In genomic region chr9:65177912-65178311, GRCm38 (mm10) we compare ENCODE assay signal across 10 mouse cellular contexts. TPM values are rescaled to one million over a fixed set of nuclear protein-coding genes. Genes with fewer than 3 reads are reported as not detected.
DNase-seq lines count a peak whose midpoint lies in the region; ATAC-seq and TF ChIP-seq lines count a peak whose summit lies in the region.
"Had no signal": no experiment of that assay in that cellular context is flagged by ENCODE, and none has a peak within 500 bp of the region (broad histone marks: within the 10 kb centered on the region; RNA-seq: fewer than 3 reads in every experiment).

No protein-coding gene starts in this region.

- no peak for DNase-seq in ES-E14 (ENCODE audit: low read depth, low spot score)
- DNase-seq in midbrain, embryonic 10.5 days (ENCODE audit: low spot score), result no peak
- DNase-seq in thymus, postnatal 0 days (ENCODE audit: low spot score), result no peak
- DNase-seq in lung, postnatal 0 days (ENCODE audit: low spot score), result no peak
- DNase-seq in retina, embryonic 14.5 days (ENCODE audit: low spot score), result no peak
- DNase-seq in spleen, adult 18-20 months, result no peak

- TF ChIP-seq CTCF in ES-Bruce4 (IDR thresholded peaks at IDR 0.05; ENCODE audit: low read depth, low read length), result no peak
- no peak for TF ChIP-seq CTCF in lung, postnatal 0 days (IDR thresholded peaks at IDR 0.05)

- H3K4me3 ChIP-seq in ES-Bruce4 (ENCODE audit: low read depth, low read length) (peak overlapping the region; percentile 38), ES-E14 (ENCODE audit: insufficient read depth in 1 of 2, low read depth in 1 of 2, low read length in 2 of 2, poor library complexity in 1 of 2, severe bottlenecking in 1 of 2) (peak overlapping the region; percentile 41 to 57; a peak in 3 of 4 replicates)
- H3K4me3 ChIP-seq in forebrain, embryonic 16.5 days (replicated peaks; ENCODE audit: low read length), result no peak overlapping the region
- H3K4me3 ChIP-seq in midbrain, embryonic 10.5 days, result peak overlapping the region; percentile 44
- H3K4me3 ChIP-seq in lung, postnatal 0 days (ENCODE audit: low read depth, low read length), result no peak overlapping the region

- H3K27ac ChIP-seq in ES-Bruce4 (ENCODE audit: insufficient read depth, low read length) (no peak overlapping the region), ES-E14 (ENCODE audit: insufficient read depth, low read depth, low read length, poor library complexity, severe bottlenecking) (no peak overlapping the region)
- peak overlapping the region; percentile 70 for H3K27ac ChIP-seq in forebrain, embryonic 16.5 days (ENCODE audit: low read length)
- peak overlapping the region; percentile 95 for H3K27ac ChIP-seq in midbrain, embryonic 10.5 days (replicated peaks)
- H3K27ac ChIP-seq in lung, postnatal 0 days (ENCODE audit: low read length), result no peak overlapping the region

- H3K9ac ChIP-seq in ES-Bruce4 (ENCODE audit: low read depth, poor library complexity, severe bottlenecking), result peak overlapping the region; percentile 53
- H3K9ac ChIP-seq in ES-E14 (ENCODE audit: insufficient read depth, low read depth, low read length, poor library complexity, severe bottlenecking), result peak overlapping the region; percentile 6; the same call in 1 of the 2 replicates
- H3K9ac ChIP-seq in forebrain, embryonic 16.5 days (replicated peaks; ENCODE audit: low read depth, low read length), result peak overlapping the region; percentile 24; the same call in 1 of the 2 replicates
- H3K9ac ChIP-seq in lung, postnatal 0 days (replicated peaks; ENCODE audit: low read depth), result no peak overlapping the region

- TF ChIP-seq EP300 in ES-Bruce4 (IDR thresholded peaks at IDR 0.05; ENCODE audit: insufficient read depth, low read depth, low read length), result no peak
- TF ChIP-seq EP300 in lung, postnatal 0 days (IDR thresholded peaks at IDR 0.05), result no peak

- no peak overlapping the region; the same call in 1 of the 2 replicates for H3K4me2 ChIP-seq in forebrain, embryonic 16.5 days (ENCODE audit: low read length)
- no peak overlapping the region for H3K4me2 ChIP-seq in lung, postnatal 0 days (replicated peaks; ENCODE audit: low read depth, low read length)

- WGBS in forebrain, embryonic 16.5 days, result 46% methylated on average over 10 of the region's 10 CpGs
- WGBS in midbrain, embryonic 10.5 days, result 18% methylated on average over 10 of the region's 10 CpGs
- 74% methylated on average over 10 of the region's 10 CpGs for WGBS in lung, postnatal 0 days

- H3K36me3 ChIP-seq in ES-Bruce4 (ENCODE audit: control insufficient read depth, insufficient read depth, low read length, poor library complexity, severe bottlenecking) (no peaks in the 10 kb centered on the region), ES-E14 (ENCODE audit: control insufficient read depth, insufficient read depth, low read length, poor library complexity, severe bottlenecking) (no peaks in the 10 kb centered on the region; the same call in 1 of the 2 replicates)
- H3K36me3 ChIP-seq in forebrain, embryonic 16.5 days (ENCODE audit: control insufficient read depth, insufficient read depth), result no peaks in the 10 kb centered on the region; the same call in 1 of the 2 replicates
- peaks cover 77% of the 10 kb centered on the region for H3K36me3 ChIP-seq in midbrain, embryonic 10.5 days
- H3K36me3 ChIP-seq in lung, postnatal 0 days (ENCODE audit: insufficient read depth, low read length), result no peaks in the 10 kb centered on the region

- in situ Hi-C loops in ES-E14 (cut with MboI; ENCODE audit: low sequenced_read_pairs in 2 of 2, unreplicated experiment in 2 of 2), result no loop called here

- ATAC-seq in forebrain, embryonic 16.5 days, result no peak
- no peak for ATAC-seq in lung, postnatal 0 days
- ATAC-seq: inflammation-experienced regulatory T-cells, adult 6 months had no signal

- H3K9me3 ChIP-seq in ES-Bruce4 (replicated peaks; ENCODE audit: control insufficient read depth, insufficient read depth, low read length, poor library complexity, severe bottlenecking) (no peaks in the 10 kb centered on the region), ES-E14 (ENCODE audit: control insufficient read depth, insufficient read depth, low read depth, low read length) (no peaks in the 10 kb centered on the region)
- no peaks in the 10 kb centered on the region for H3K9me3 ChIP-seq in forebrain, embryonic 16.5 days (ENCODE audit: control insufficient read depth, low read length)
- H3K9me3 ChIP-seq in midbrain, embryonic 10.5 days (replicated peaks), result no peaks in the 10 kb centered on the region
- H3K9me3 ChIP-seq in lung, postnatal 0 days (ENCODE audit: low read length), result no peaks in the 10 kb centered on the region

- H3K27me3 ChIP-seq in ES-Bruce4 (ENCODE audit: control insufficient read depth, insufficient read depth, low read length, poor library complexity, severe bottlenecking), result no peaks in the 10 kb centered on the region
- no peaks in the 10 kb centered on the region for H3K27me3 ChIP-seq in forebrain, embryonic 16.5 days (replicated peaks; ENCODE audit: control insufficient read depth, insufficient read depth, low read length)
- no peaks in the 10 kb centered on the region for H3K27me3 ChIP-seq in midbrain, embryonic 10.5 days (ENCODE audit: low read depth, poor library complexity, severe bottlenecking)
- H3K27me3 ChIP-seq in lung, postnatal 0 days (replicated peaks; ENCODE audit: insufficient read depth, low read length), result no peaks in the 10 kb centered on the region

- H3K4me1 ChIP-seq in ES-Bruce4 (ENCODE audit: control insufficient read depth, insufficient read depth, low read length) (peaks cover 19% of the 10 kb centered on the region), ES-E14 (ENCODE audit: control insufficient read depth in 2 of 2, insufficient read depth in 2 of 2, low read length in 2 of 2, poor library complexity in 1 of 2) (peaks cover 5 to 55% of the 10 kb centered on the region in 2 experiments)
- H3K4me1 ChIP-seq in forebrain, embryonic 16.5 days (replicated peaks; ENCODE audit: control insufficient read depth, insufficient read depth, low read length), result peaks cover 61% of the 10 kb centered on the region
- peaks cover 99% of the 10 kb centered on the region for H3K4me1 ChIP-seq in midbrain, embryonic 10.5 days
- peaks cover 5% of the 10 kb centered on the region; the same call in 1 of the 2 replicates for H3K4me1 ChIP-seq in lung, postnatal 0 days (ENCODE audit: insufficient read depth, low read depth, low read length)

- no peak for TF ChIP-seq POLR2A in ES-Bruce4 (IDR thresholded peaks at IDR 0.05; ENCODE audit: insufficient read depth, low read length)

TF ChIP-seq in ES-E14, 5 proteins besides CTCF, POLR2A, EP300 and RAD21:
- TF ChIP-seq ZNF384 (IDR thresholded peaks at IDR 0.05; ENCODE audit: low read depth, low read length), result no peak
- TF ChIP-seq CHD2 (IDR thresholded peaks at IDR 0.05; ENCODE audit: low read depth, low read length), result no peak
- no peak for TF ChIP-seq HCFC1 (IDR thresholded peaks at IDR 0.05; ENCODE audit: borderline replicate concordance, insufficient read depth, low read length)
- no peak for TF ChIP-seq ZC3H11A (IDR thresholded peaks at IDR 0.05; ENCODE audit: borderline replicate concordance, low read depth, low read length)
- TF ChIP-seq MAFK (IDR thresholded peaks at IDR 0.05; ENCODE audit: insufficient read depth, low read depth, low read length), result no peak

RNA-seq across cellular contexts. Expression of gene Parp16, which starts 17.2 kb away (rescaled TPM):
- polyA plus RNA-seq in ES-Bruce4 (2011; ENCODE audit: insufficient read depth, insufficient read length, low read depth, missing spikeins), result 5.7 and 7.1 TPM in 2 replicates
- total RNA-seq in ES-E14 (2012; rRNA removed), result 4.9 TPM in 2 replicates
- 5.4 and 6.6 TPM in 2 replicates for polyA plus RNA-seq in forebrain, embryonic 16.5 days (2015; fragmentation: Nextera tagmentation; extraction: Ambion mirVana)
- 7.2 and 7.9 TPM in 2 replicates for polyA plus RNA-seq in midbrain, embryonic 10.5 days (2016; fragmentation: Nextera tagmentation; extraction: Ambion mirVana)
- polyA plus RNA-seq in thymus, postnatal 0 days (2015; fragmentation: Nextera tagmentation; extraction: Ambion mirVana), result 6.0 and 7.3 TPM in 2 replicates
- 5.3 and 5.4 TPM in 2 replicates for polyA plus RNA-seq in lung, postnatal 0 days (2015; fragmentation: Nextera tagmentation; extraction: Ambion mirVana)

RNA-seq across cellular contexts. Expression of gene Igdcc3, which starts 36.9 kb away (rescaled TPM):
- polyA plus RNA-seq in ES-Bruce4 (2011; ENCODE audit: insufficient read depth, insufficient read length, low read depth, missing spikeins), result 8.6 and 8.9 TPM in 2 replicates
- 6.0 and 6.1 TPM in 2 replicates for total RNA-seq in ES-E14 (2012; rRNA removed)
- 8.3 and 8.5 TPM in 2 replicates for polyA plus RNA-seq in forebrain, embryonic 16.5 days (2015; fragmentation: Nextera tagmentation; extraction: Ambion mirVana)
- polyA plus RNA-seq in midbrain, embryonic 10.5 days (2016; fragmentation: Nextera tagmentation; extraction: Ambion mirVana), result 334 and 450 TPM in 2 replicates
- polyA plus RNA-seq in thymus, postnatal 0 days (2015; fragmentation: Nextera tagmentation; extraction: Ambion mirVana), result 0.09 TPM in 1 of 2 replicates, not detected in the other
- polyA plus RNA-seq in lung, postnatal 0 days (2015; fragmentation: Nextera tagmentation; extraction: Ambion mirVana), result 0.33 and 0.67 TPM in 2 replicates
- total RNA-seq: MEL had no signal
- polyA plus RNA-seq: inflammation-experienced regulatory T-cells, adult 6 months had no signal

Comparison
In these comparisons a context has a peak if more than half of its experiments do, and no peak if none do; other contexts are left out.
1. H3K27ac ChIP-seq: peak in forebrain, embryonic 16.5 days (single experiment) and midbrain, embryonic 10.5 days (single experiment); none in ES-Bruce4 (single experiment), ES-E14 (single experiment) and lung, postnatal 0 days (single experiment).
2. H3K4me3 ChIP-seq: peak in ES-Bruce4 (single experiment), ES-E14 (2 of 2) and midbrain, embryonic 10.5 days (single experiment); none in forebrain, embryonic 16.5 days (single experiment) and lung, postnatal 0 days (single experiment).
3. RNA of gene Igdcc3, which starts 36.9 kb away (polyA plus RNA-seq): 334 to 450 TPM in midbrain, embryonic 10.5 days; 8.6 to 8.9 TPM in ES-Bruce4, 8.3 to 8.5 TPM in forebrain, embryonic 16.5 days, 0.33 to 0.67 TPM in lung, postnatal 0 days and 0.09 TPM in thymus, postnatal 0 days; every median in the first group is over 10 times any median in the second.